Mouse (Mus musculus) frontal cortex, postnatal 36 days (tissue): ENCODE measurements around the gene Lime1.

Experiments
- DNase-seq, 2 experiments: peaks; one replicate each; pipeline ENCODE4 v3.0.0; 2022; ENCODE audit warnings: low spot score in 2 of 2

Lime1 gene

GRCm38 (mm10) chr2:181379778-181380177 lies at the start of gene Lime1:
TSS of gene Lime1 (plus strand) at chr2:181380078.
- DNase-seq, result no peak

GRCm38 (mm10) chr2:181332542-181332941 lies 47.3 kb upstream of the Lime1 start:
- DNase-seq, result no peak

- peak; percentile 58 to 83 for DNase-seq
These were observed 45.9 kb upstream of the Lime1 start for GRCm38 (mm10) chr2:181334023-181334422.

- no peak for DNase-seq
These were observed 39.5 kb upstream of the Lime1 start for GRCm38 (mm10) chr2:181340426-181340825.

- no peak for DNase-seq
These were observed 37.1 kb upstream of the Lime1 start for GRCm38 (mm10) chr2:181342766-181343165.

- no peak for DNase-seq
These were observed 23.1 kb upstream of the Lime1 start for GRCm38 (mm10) chr2:181356780-181357179.

GRCm38 (mm10) chr2:181363946-181364345 lies 15.9 kb upstream of the Lime1 start:
- no peak for DNase-seq

- no peak for DNase-seq
These were observed 15.4 kb upstream of the Lime1 start for GRCm38 (mm10) chr2:181364487-181364859.

GRCm38 (mm10) chr2:181364860-181365596 lies 14.8 kb upstream of the Lime1 start, which contains the start of the genes Zgpat and Arfrp1:
TSS of gene Zgpat (plus strand) at chr2:181364928.
TSS of gene Arfrp1 (minus strand) at chr2:181365404.
- DNase-seq, result peak; percentile 90 to 91

GRCm38 (mm10) chr2:181365655-181366075 lies 14.2 kb upstream of the Lime1 start:
- DNase-seq, result no peak

- no peak for DNase-seq
These were observed 9.9 kb upstream of the Lime1 start for GRCm38 (mm10) chr2:181370001-181370400.

- DNase-seq, result no peak
These were observed 4.1 kb upstream of the Lime1 start for GRCm38 (mm10) chr2:181375787-181376186.

GRCm38 (mm10) chr2:181377230-181377629 lies 2.6 kb upstream of the Lime1 start:
- no peak for DNase-seq

- DNase-seq, result no peak
These were observed 1.2 kb upstream of the Lime1 start for GRCm38 (mm10) chr2:181378701-181379100.

GRCm38 (mm10) chr2:181380251-181380650 lies 373 bp downstream of the Lime1 start:
- no peak for DNase-seq

GRCm38 (mm10) chr2:181381107-181381506 lies 1.2 kb downstream of the Lime1 start:
- no peak for DNase-seq

GRCm38 (mm10) chr2:181381631-181382306 lies 1.9 kb downstream of the Lime1 start:
- DNase-seq, result no peak

- no peak for DNase-seq
These were observed 4.6 kb downstream of the Lime1 start for GRCm38 (mm10) chr2:181384463-181384862.

GRCm38 (mm10) chr2:181384919-181385391 lies 5.1 kb downstream of the Lime1 start:
- DNase-seq, result no peak

- peak in 1 of 2 experiments; percentile 78 for DNase-seq
These were observed 6.0 kb downstream of the Lime1 start for GRCm38 (mm10) chr2:181385885-181386284.

- no peak for DNase-seq
These were observed 6.9 kb downstream of the Lime1 start for GRCm38 (mm10) chr2:181386663-181387210.

GRCm38 (mm10) chr2:181390136-181390870 lies 10.4 kb downstream of the Lime1 start:
- no peak for DNase-seq
